Mouse (Mus musculus) kidney, adult 2 months (tissue): Measurements from ENCODE around the gene Jph2. TPM values are rescaled to one million over a fixed set of nuclear protein-coding genes. Genes with fewer than 3 reads are reported as not detected.

Source experiments
- DNase-seq: peaks from one replicate; pipeline ENCODE4 v3.0.0; 2021
- H3K27ac ChIP-seq: fragments of 200-500 bp; 2 replicates; pipeline ENCODE4 v1.5.1; 2012; ENCODE audit warnings: low read depth, low read length, control low read depth, inconsistent platforms; ENCODE audit not compliant: insufficient read depth
- H3K27me3 ChIP-seq: fragments of 200-500 bp; replicated peaks from 2 replicates; pipeline ENCODE4 v1.6.1; 2012; ENCODE audit warnings: mild to moderate bottlenecking, moderate library complexity, low read length, inconsistent platforms; ENCODE audit not compliant: control insufficient read depth, insufficient read depth
- H3K36me3 ChIP-seq: fragments of 200-500 bp; 2 replicates; pipeline ENCODE4 v1.6.1; 2012; ENCODE audit warnings: mild to moderate bottlenecking, moderate library complexity, low read length, inconsistent platforms; ENCODE audit not compliant: control insufficient read depth, insufficient read depth
- H3K4me1 ChIP-seq: fragments of 200-500 bp; 2 replicates; pipeline ENCODE4 v1.6.1; 2011; ENCODE audit warnings: low read length; ENCODE audit not compliant: control insufficient read depth, insufficient read depth
- H3K4me3 ChIP-seq: fragments of 200-500 bp; 2 replicates; pipeline ENCODE4 v1.5.1; 2011; ENCODE audit warnings: mild to moderate bottlenecking, low read depth, low read length, control low read depth; ENCODE audit not compliant: insufficient read depth
- CTCF ChIP-seq: fragments of 200-500 bp; conservative IDR thresholded peaks from 2 replicates; pipeline ENCODE4 v1.5.1; 2011; ENCODE audit warnings: low read depth, mild to moderate bottlenecking, control low read depth, low read length, moderate library complexity, mixed read lengths; ENCODE audit not compliant: insufficient read depth, insufficient read length
- POLR2A ChIP-seq: fragments of 200-500 bp; IDR thresholded peaks from one replicate; pipeline ENCODE4 v1.6.1; 2011; ENCODE audit warnings: low read depth, low read length, control low read depth
- WGBS: fragments of 180-500 bp; shearing (Covaris S2); methylation state at CpG from one replicate; pipeline ENCODE4 v1.1.7; 2018; 5-methylcytosine and 5-hydroxymethylcytosine counted together
- polyA plus RNA-seq: library from polyadenylated mRNA; depleted of rRNA; stranded (reverse); fragments of >200 nt; gene quantifications from 2 replicates; pipeline ENCODE4 v1.2.3, GENCODE M21; 2012

Jph2 gene
- polyA plus RNA-seq, 1 experiment: 3.8 TPM

GRCm38 (mm10) chr2:163410211-163410610 lies 12.4 kb upstream of the Jph2 start:
- peaks cover 23% of the 10 kb centered on the region for H3K36me3 ChIP-seq
- H3K4me1 ChIP-seq: no peaks in the 10 kb centered on the region; the same call in 1 of the 2 replicates
- no peak overlapping the region for H3K4me3 ChIP-seq
- 54% methylated on average over 3 of the region's 3 CpGs for WGBS
- H3K27me3 ChIP-seq: no peaks in the 10 kb centered on the region
- H3K27ac ChIP-seq: no peak overlapping the region
- TF ChIP-seq CTCF (no peak), POLR2A (no peak)
- no peak for DNase-seq

GRCm38 (mm10) chr2:163404037-163404815 lies 6.4 kb upstream of the Jph2 start:
- H3K4me1 ChIP-seq: peaks cover 12% of the 10 kb centered on the region; the same call in 1 of the 2 replicates
- peaks cover 15% of the 10 kb centered on the region for H3K36me3 ChIP-seq
- WGBS: 38% methylated on average over 8 of the region's 8 CpGs
- H3K27ac ChIP-seq: peak overlapping the region; percentile 51; the same call in 1 of the 2 replicates
- TF ChIP-seq CTCF (no peak), POLR2A (no peak)
- H3K27me3 ChIP-seq: no peaks in the 10 kb centered on the region
- DNase-seq: peak; percentile 63
- H3K4me3 ChIP-seq: no peak overlapping the region

GRCm38 (mm10) chr2:163401221-163401620 lies 3.4 kb upstream of the Jph2 start:
- peaks cover 12% of the 10 kb centered on the region; the same call in 1 of the 2 replicates for H3K4me1 ChIP-seq
- H3K27me3 ChIP-seq: no peaks in the 10 kb centered on the region
- 4% methylated on average over 8 of the region's 8 CpGs for WGBS
- no peak overlapping the region for H3K4me3 ChIP-seq
- H3K36me3 ChIP-seq: 0 out of 2 replicates have a peak, but pooled peaks cover 3% of the 10 kb centered on the region
- peak; percentile 51 for TF ChIP-seq CTCF
- no peak for TF ChIP-seq POLR2A
- H3K27ac ChIP-seq: no peak overlapping the region
- peak; percentile 82 for DNase-seq

GRCm38 (mm10) chr2:163399222-163399621 lies 1.4 kb upstream of the Jph2 start:
- no peak overlapping the region for H3K27ac ChIP-seq
- 74% methylated on average over 8 of the region's 8 CpGs for WGBS
- H3K4me3 ChIP-seq: no peak overlapping the region
- TF ChIP-seq POLR2A (no peak), CTCF (no peak)
- no peaks in the 10 kb centered on the region for H3K36me3 ChIP-seq
- DNase-seq: no peak
- H3K27me3 ChIP-seq: no peaks in the 10 kb centered on the region
- H3K4me1 ChIP-seq: peaks cover 12% of the 10 kb centered on the region; the same call in 1 of the 2 replicates

GRCm38 (mm10) chr2:163398770-163399169 lies 977 bp upstream of the Jph2 start:
- H3K4me1 ChIP-seq: peaks cover 7% of the 10 kb centered on the region; the same call in 1 of the 2 replicates
- no peaks in the 10 kb centered on the region for H3K36me3 ChIP-seq
- no peak overlapping the region for H3K4me3 ChIP-seq
- no peak for DNase-seq
- no peak for TF ChIP-seq CTCF
- no peak for TF ChIP-seq POLR2A
- WGBS: 74% methylated on average over 4 of the region's 4 CpGs
- H3K27me3 ChIP-seq: no peaks in the 10 kb centered on the region
- no peak overlapping the region for H3K27ac ChIP-seq

GRCm38 (mm10) chr2:163397071-163397470 lies 722 bp downstream of the Jph2 start:
- H3K36me3 ChIP-seq: no peaks in the 10 kb centered on the region
- no peaks in the 10 kb centered on the region for H3K27me3 ChIP-seq
- H3K27ac ChIP-seq: no peak overlapping the region
- no peak for DNase-seq
- 84% methylated on average over 19 of the region's 19 CpGs for WGBS
- TF ChIP-seq POLR2A: no peak
- no peak for TF ChIP-seq CTCF
- peak overlapping the region; percentile 16; the same call in 1 of the 2 replicates for H3K4me3 ChIP-seq
- no peaks in the 10 kb centered on the region for H3K4me1 ChIP-seq

GRCm38 (mm10) chr2:163394977-163395376 lies 2.8 kb downstream of the Jph2 start:
- Histone ChIP-seq H3K4me3 (no peak overlapping the region), H3K4me1 (no peaks in the 10 kb centered on the region)

More at GRCm38 (mm10) chr2:163394977-163395376, 2.8 kb downstream of the Jph2 start:
- no peak for DNase-seq
- TF ChIP-seq CTCF (no peak), POLR2A (no peak)
- Histone ChIP-seq H3K36me3 (no peaks in the 10 kb centered on the region), H3K27me3 (no peaks in the 10 kb centered on the region), H3K27ac (no peak overlapping the region)
- WGBS: 78% methylated on average over 6 of the region's 6 CpGs
